Mouse (Mus musculus) spleen, adult 2 months (tissue): Measurements from ENCODE around the gene Swsap1. TPM values are rescaled to one million over a fixed set of nuclear protein-coding genes. Genes with fewer than 3 reads are reported as not detected.

Source experiments
- DNase-seq, 2 experiments: peaks; one replicate each; pipeline versions ENCODE4 v3.0.0 to v3.0.0-alpha.2; 2012 to 2021; ENCODE audit warnings: low spot score in 2 of 2, low read depth in 1 of 2
- H3K27ac ChIP-seq: fragments of 200-500 bp; 2 replicates; pipeline ENCODE4 v1.5.1; 2012; ENCODE audit warnings: low read length, inconsistent platforms; ENCODE audit not compliant: insufficient read depth
- H3K27me3 ChIP-seq: fragments of 200-500 bp; 2 replicates; pipeline ENCODE4 v1.6.1; 2012; ENCODE audit warnings: mild to moderate bottlenecking, moderate library complexity, low read length, inconsistent platforms; ENCODE audit not compliant: control insufficient read depth, insufficient read depth
- H3K36me3 ChIP-seq: fragments of 200-500 bp; 2 replicates; pipeline ENCODE4 v1.6.1; 2012; ENCODE audit warnings: mild to moderate bottlenecking, low read length, inconsistent platforms; ENCODE audit not compliant: control insufficient read depth, insufficient read depth
- H3K4me1 ChIP-seq: fragments of 200-500 bp; 2 replicates; pipeline ENCODE4 v1.6.1; 2011; ENCODE audit warnings: inconsistent platforms; ENCODE audit not compliant: control insufficient read depth, insufficient read depth, insufficient read length
- H3K4me3 ChIP-seq: fragments of 200-500 bp; 2 replicates; pipeline ENCODE4 v1.5.1; 2011; ENCODE audit warnings: mild to moderate bottlenecking, inconsistent platforms; ENCODE audit not compliant: insufficient read depth, insufficient read length; ENCODE audit errors: extremely low read depth
- CTCF ChIP-seq: fragments of 200-500 bp; IDR thresholded peaks from 2 replicates; pipeline ENCODE4 v1.5.1; 2011; ENCODE audit warnings: mild to moderate bottlenecking, inconsistent platforms; ENCODE audit not compliant: insufficient read depth, insufficient read length, insufficient replicate concordance; ENCODE audit errors: extremely low read depth
- POLR2A ChIP-seq: fragments of 200-500 bp; IDR thresholded peaks from 2 replicates; pipeline ENCODE4 v1.6.1; 2011; ENCODE audit warnings: low read depth, low read length, inconsistent platforms
- WGBS: fragments of 180-500 bp; shearing (Covaris S2); methylation state at CpG from one replicate; pipeline ENCODE4 v1.1.7; 2018; 5-methylcytosine and 5-hydroxymethylcytosine counted together
- polyA plus RNA-seq: library from polyadenylated mRNA; depleted of rRNA; stranded (reverse); fragments of >200 nt; gene quantifications from 2 replicates; pipeline ENCODE4 v1.2.3, GENCODE M21; 2012

Gene Swsap1
- polyA plus RNA-seq, 1 experiment, result 6.5 TPM

GRCm38 (mm10) chr9:21962010-21962409 lies 6.5 kb downstream of the Swsap1 start:
- DNase-seq, result no peak
- peaks cover 14% of the 10 kb centered on the region for H3K27me3 ChIP-seq
- H3K36me3 ChIP-seq, result peaks cover 2% of the 10 kb centered on the region; the same call in 1 of the 2 replicates
- no peak overlapping the region for H3K27ac ChIP-seq
- WGBS, result 2% methylated on average over 15 of the region's 15 CpGs
- H3K4me3 ChIP-seq, result peak overlapping the region; percentile 50; the same call in 1 of the 2 replicates
- TF ChIP-seq CTCF (no peak), POLR2A (no peak)
- peaks cover 12% of the 10 kb centered on the region for H3K4me1 ChIP-seq

GRCm38 (mm10) chr9:21962416-21963059 lies 7.0 kb downstream of the Swsap1 start:
- WGBS, result 7% methylated on average over 34 of the region's 34 CpGs

GRCm38 (mm10) chr9:21963417-21963816 lies 7.9 kb downstream of the Swsap1 start, which contains the start of gene Epor:
Gene Epor (minus strand): TSS chr9:21963506.
- 54% methylated on average over 8 of the region's 8 CpGs for WGBS
- Histone ChIP-seq H3K27ac (peak within 1 kb of the TSS; percentile 33; the same call in 1 of the 2 replicates), H3K36me3 (no peaks in the 10 kb centered on the region), H3K4me3 (peak within 1 kb of the TSS; percentile 50), H3K27me3 (peaks cover 14% of the 10 kb centered on the region), H3K4me1 (peaks cover 12% of the 10 kb centered on the region)
- no peak for DNase-seq
- TF ChIP-seq CTCF (no peak), POLR2A (no peak)

More at GRCm38 (mm10) chr9:21962416-21963059, 7.0 kb downstream of the Swsap1 start:
- TF ChIP-seq CTCF, result no peak
- no peak for TF ChIP-seq POLR2A
- Histone ChIP-seq H3K4me1 (peaks cover 12% of the 10 kb centered on the region), H3K27ac (peak overlapping the region; percentile 33; the same call in 1 of the 2 replicates), H3K36me3 (peaks cover 2% of the 10 kb centered on the region; the same call in 1 of the 2 replicates), H3K27me3 (peaks cover 14% of the 10 kb centered on the region), H3K4me3 (peak overlapping the region; percentile 50)
- DNase-seq, result peak in 1 of 2 experiments; percentile 34

- no peak overlapping the region for H3K4me3 ChIP-seq
- H3K27ac ChIP-seq, result no peak overlapping the region
- TF ChIP-seq POLR2A (no peak), CTCF (no peak)
- no peaks in the 10 kb centered on the region for H3K4me1 ChIP-seq
- no peaks in the 10 kb centered on the region for H3K27me3 ChIP-seq
- 26% methylated on average over 6 of the region's 6 CpGs for WGBS
- no peaks in the 10 kb centered on the region for H3K36me3 ChIP-seq
- no peak for DNase-seq
Measured at GRCm38 (mm10) chr9:21968883-21969282, 13.3 kb downstream of the Swsap1 start.

GRCm38 (mm10) chr9:21969304-21969703 lies 13.7 kb downstream of the Swsap1 start:
- WGBS, result 85% methylated on average over 4 of the region's 4 CpGs
- no peak for TF ChIP-seq POLR2A
- no peak for TF ChIP-seq CTCF
- H3K36me3 ChIP-seq, result no peaks in the 10 kb centered on the region
- H3K4me3 ChIP-seq, result no peak overlapping the region
- no peak for DNase-seq
- no peaks in the 10 kb centered on the region for H3K4me1 ChIP-seq
- no peak overlapping the region for H3K27ac ChIP-seq
- H3K27me3 ChIP-seq, result no peaks in the 10 kb centered on the region

GRCm38 (mm10) chr9:21976626-21977175 lies 21.1 kb downstream of the Swsap1 start:
- Histone ChIP-seq H3K27me3 (no peaks in the 10 kb centered on the region), H3K27ac (no peak overlapping the region), H3K36me3 (no peaks in the 10 kb centered on the region), H3K4me3 (no peak overlapping the region), H3K4me1 (no peaks in the 10 kb centered on the region)
- no peak for DNase-seq
- 89% methylated on average over 10 of the region's 10 CpGs for WGBS
- TF ChIP-seq CTCF (no peak), POLR2A (no peak)

- 87% methylated on average over 5 of the region's 5 CpGs for WGBS
- Histone ChIP-seq H3K4me3 (no peak overlapping the region), H3K4me1 (no peaks in the 10 kb centered on the region), H3K27ac (no peak overlapping the region), H3K27me3 (no peaks in the 10 kb centered on the region), H3K36me3 (no peaks in the 10 kb centered on the region)
- DNase-seq, result no peak
- TF ChIP-seq POLR2A (no peak), CTCF (no peak)
Measured at GRCm38 (mm10) chr9:21977331-21977730, 21.8 kb downstream of the Swsap1 start.
